Mouse (Mus musculus) small intestine, adult 2 months (tissue): ENCODE results near the gene Gal3st1.

Experiments used
- CTCF ChIP-seq: fragments of 200-500 bp; IDR thresholded peaks from 2 replicates; pipeline ENCODE4 v1.5.1; 2012; ENCODE audit warnings: low read depth, mild to moderate bottlenecking, control low read depth, inconsistent platforms, low read length, moderate library complexity, mixed read lengths; ENCODE audit not compliant: insufficient replicate concordance, insufficient read length; ENCODE audit errors: extremely low read depth
- POLR2A ChIP-seq: fragments of 200-500 bp; IDR thresholded peaks from 2 replicates; pipeline ENCODE4 v1.6.1; 2012; ENCODE audit warnings: low read depth, mild to moderate bottlenecking, control low read depth, inconsistent platforms, low read length, moderate library complexity

- no peak for TF ChIP-seq POLR2A
- TF ChIP-seq CTCF: no peak
Measured at GRCm38 (mm10) chr11:3999547-3999946, 16.1 kb downstream of the Gal3st1 start.
